Mouse (Mus musculus): Measurements from ENCODE around the gene Cstf1.

The Cstf1 gene

GRCm38 (mm10) chr2:172370411-172371223 is at the start of gene Cstf1, which contains the start of gene Aurka:
Gene Cstf1, plus strand, starts transcription at chr2:172370681.
Gene Aurka, minus strand, starts transcription at chr2:172370535.
- DNase-seq (ENCODE audit: extremely low read depth, low read depth) = peak; percentile 96

GRCm38 (mm10) chr2:172320878-172321277 is 49.6 kb upstream of the Cstf1 start:
- DNase-seq (ENCODE audit: extremely low read depth, low read depth) = peak; percentile 26

DNA sequence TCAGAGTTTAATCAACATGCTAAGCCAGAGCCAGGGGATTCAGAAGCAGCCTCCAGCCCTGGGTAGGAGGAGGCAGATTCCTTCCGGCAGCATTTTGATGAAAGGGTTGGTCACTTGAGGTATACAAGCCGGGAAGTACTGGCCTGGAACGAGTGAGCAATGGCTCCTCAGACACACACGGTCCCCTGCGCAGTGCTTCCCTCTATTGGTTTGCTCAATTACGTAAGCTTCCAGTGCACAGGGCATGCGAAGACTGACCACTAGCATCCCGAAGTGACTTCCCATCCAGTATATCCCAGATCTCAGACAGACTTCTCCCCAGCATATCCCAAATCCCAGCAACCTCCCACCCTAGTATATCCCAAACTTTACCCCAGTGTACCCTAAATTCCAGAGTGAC is 42.2 kb upstream of the Cstf1 start:
- no peak for DNase-seq (ENCODE audit: extremely low read depth, low read depth)

DNA sequence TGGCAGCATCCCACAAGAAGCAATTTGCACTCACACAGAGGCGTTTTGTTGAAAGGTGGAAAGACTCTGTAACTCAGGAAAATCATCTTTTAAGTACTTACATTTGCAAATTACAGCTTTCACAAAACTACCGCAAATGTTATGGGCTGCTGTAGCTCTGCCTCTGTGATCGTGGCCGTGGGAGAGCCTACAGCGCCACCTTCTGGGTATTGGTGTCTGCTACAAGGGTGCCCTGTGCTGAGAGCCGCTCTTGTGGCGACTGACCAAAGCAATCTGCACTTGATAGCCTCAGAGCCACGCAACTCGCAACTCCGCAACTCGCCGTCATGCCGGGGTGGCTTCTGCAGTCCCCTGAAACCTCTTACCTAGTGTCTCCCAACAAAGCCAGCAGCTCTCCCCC is 41.3 kb upstream of the Cstf1 start:
- DNase-seq (ENCODE audit: extremely low read depth, low read depth) = no peak

- no peak for DNase-seq (ENCODE audit: extremely low read depth, low read depth)
Observed at GRCm38 (mm10) chr2:172338206-172338942, 32.1 kb upstream of the Cstf1 start.

DNA sequence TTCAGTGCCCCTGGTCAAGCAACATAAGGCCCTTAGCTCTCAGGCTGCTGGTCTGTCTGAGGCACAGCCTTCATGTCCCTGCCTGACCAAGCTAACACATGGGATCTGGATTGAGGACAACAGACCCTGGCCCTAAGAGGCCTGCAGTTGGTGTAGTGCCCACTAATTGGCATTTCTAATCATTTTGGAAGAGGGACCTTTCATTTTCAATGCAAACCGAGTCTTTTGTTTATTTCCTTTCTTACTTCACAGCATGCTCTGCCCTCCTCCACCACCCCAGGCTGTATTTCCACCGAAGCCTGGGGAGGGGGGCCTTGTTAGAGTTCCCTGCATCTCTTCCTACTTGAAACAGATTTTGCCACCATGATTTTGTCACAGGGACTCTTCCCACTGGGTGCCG is 29.5 kb upstream of the Cstf1 start:
- DNase-seq (ENCODE audit: extremely low read depth, low read depth) = no peak

- no peak for DNase-seq (ENCODE audit: extremely low read depth, low read depth)
Observed at GRCm38 (mm10) chr2:172341606-172342005, 28.9 kb upstream of the Cstf1 start.

- no peak for DNase-seq (ENCODE audit: extremely low read depth, low read depth)
Observed at GRCm38 (mm10) chr2:172343751-172344150, 26.7 kb upstream of the Cstf1 start.

- DNase-seq (ENCODE audit: extremely low read depth, low read depth) = no peak
Observed at GRCm38 (mm10) chr2:172344669-172345068, 25.8 kb upstream of the Cstf1 start.

- DNase-seq (ENCODE audit: extremely low read depth, low read depth) = peak; percentile 83
Observed at GRCm38 (mm10) chr2:172345258-172345738, 25.2 kb upstream of the Cstf1 start, which contains the start of gene Fam210b. Gene Fam210b, plus strand, starts transcription at chr2:172345565.

DNA sequence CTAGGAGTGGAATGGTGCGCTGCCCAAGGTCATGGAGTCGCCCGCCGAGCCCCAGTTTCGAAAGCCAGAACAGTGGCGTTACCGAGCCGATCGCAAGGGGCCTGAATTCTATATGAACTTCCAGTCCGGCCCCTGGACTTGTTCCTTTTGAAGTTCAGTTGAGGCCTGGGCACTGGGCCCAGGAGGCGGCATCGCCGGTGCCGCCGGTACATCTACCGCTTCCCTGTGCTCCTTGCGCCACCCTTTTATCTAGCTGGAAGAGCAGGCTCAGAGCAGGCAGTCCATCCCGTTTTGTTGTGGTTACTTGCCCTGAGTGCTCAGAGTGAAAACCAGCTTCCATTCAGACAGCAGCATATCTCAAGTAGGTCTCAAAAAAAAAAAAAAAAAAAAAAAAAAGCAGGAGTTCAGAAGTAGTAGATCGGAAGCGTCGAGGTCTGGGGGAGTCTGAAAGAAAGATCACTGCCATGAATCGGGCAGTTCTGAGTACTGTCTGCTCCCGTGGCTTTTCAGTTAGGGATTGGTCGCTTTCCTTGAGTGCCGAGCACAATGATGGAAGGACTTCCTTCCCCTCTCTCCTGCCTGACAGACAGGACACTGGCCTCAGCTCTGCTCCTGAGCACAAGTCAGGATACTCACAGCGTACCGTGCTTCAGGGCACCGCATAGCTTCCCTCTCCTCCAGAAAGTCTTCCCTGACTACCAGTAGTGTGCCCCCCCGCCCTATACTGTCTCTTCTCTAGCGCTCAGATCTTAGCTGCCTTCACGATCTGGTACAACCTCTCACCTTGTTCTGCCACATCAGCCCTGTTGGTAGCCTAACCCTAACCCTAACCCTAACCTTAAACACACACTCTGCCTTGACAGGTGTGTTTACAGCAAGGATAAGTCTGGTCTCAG is 24.2 kb upstream of the Cstf1 start:
- no peak for DNase-seq (ENCODE audit: extremely low read depth, low read depth)

DNA sequence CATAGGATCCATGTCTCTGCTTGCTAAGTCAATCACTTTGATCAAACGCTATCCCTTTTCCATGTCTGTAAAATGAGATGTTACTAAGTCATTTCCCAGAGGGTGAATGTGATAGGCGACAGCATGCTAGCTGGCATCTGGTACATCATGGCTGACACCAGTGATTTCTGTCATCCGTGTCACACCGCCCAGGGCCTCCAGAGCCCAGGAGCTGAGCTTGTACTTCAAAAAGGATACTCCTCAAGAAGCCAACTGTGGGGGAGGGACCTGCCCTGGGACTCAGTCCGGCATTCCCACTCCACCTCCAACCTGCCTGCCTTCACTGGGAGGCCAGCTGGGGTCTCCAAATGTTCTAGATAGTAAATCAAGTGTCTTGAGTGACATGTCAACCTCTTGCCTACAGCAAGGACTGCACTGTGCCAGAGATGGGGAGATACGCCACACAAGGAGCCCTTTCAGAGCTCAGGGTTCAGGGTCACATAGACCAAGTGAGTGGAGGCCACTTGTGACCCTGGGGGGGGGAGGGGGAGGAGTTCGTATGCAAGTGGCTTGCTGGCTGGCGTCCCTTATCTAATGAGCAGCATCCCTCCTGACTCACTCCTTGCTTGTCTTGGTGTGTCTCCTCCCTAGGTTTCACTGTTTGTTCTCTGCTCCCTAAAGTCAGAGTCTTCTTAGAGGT is 23.4 kb upstream of the Cstf1 start:
- DNase-seq (ENCODE audit: extremely low read depth, low read depth) = no peak

GRCm38 (mm10) chr2:172348297-172348950 is 22.1 kb upstream of the Cstf1 start:
- peak; percentile 57 for DNase-seq (ENCODE audit: extremely low read depth, low read depth)

DNA sequence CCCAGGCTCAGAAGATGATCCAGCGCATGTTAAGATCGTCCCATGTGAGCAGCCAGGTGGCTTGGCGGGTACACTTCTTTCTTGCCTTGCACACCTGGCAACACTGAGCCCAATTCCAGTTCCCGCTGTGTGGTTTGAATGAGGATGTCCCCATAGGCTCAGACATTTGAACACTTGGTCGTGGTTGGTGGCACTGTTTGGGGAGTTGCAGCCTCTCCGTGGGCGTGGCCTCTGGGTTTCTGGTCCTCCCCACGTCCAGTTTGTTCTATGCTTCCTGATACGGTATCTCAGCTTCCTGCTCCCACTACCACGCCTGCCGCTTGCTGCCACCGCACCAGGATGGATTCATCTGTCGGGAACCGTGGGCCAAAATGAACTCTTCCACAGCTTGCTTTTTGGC is 20.7 kb upstream of the Cstf1 start:
- DNase-seq (ENCODE audit: extremely low read depth, low read depth) = no peak

DNA sequence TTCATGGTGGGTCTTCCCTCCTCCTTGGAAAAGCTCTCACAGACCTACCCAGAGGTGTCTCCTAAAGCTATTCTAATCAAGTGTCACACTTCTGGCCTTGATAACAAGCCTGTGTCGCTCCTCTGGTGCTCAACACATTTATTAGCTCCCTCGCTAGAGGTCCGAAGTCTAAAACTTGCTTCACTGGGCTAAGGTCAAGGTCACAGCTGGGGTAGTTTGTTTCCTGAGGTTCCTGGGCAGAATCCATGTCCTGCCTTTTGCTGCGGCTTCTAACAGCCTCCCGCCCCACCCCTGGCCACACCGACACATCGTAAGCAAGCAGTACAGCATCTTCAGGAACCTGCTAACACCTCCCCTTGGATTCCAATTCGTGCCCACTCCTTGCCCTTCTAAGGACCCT is 19.7 kb upstream of the Cstf1 start:
- DNase-seq (ENCODE audit: extremely low read depth, low read depth) = no peak

DNA sequence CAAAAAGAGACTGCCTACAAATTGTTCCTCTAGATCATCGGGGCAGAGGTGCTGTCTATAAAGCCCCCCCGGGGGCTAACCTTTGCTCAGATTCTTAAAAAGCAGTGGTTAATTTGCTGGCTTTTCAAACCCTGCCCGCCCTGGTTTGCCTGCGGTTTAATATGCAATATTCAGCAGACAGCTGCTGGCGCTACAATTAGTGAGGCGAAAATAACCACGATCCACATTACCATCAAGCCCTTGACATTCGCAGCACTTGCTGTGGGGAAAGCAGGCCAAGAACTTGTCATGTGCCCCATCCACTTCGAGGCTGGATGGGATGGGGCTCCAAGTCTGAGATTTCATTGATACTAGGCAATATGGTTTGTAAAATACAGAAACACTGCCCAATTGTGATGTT is 17.3 kb upstream of the Cstf1 start:
- DNase-seq (ENCODE audit: extremely low read depth, low read depth) = no peak

DNA sequence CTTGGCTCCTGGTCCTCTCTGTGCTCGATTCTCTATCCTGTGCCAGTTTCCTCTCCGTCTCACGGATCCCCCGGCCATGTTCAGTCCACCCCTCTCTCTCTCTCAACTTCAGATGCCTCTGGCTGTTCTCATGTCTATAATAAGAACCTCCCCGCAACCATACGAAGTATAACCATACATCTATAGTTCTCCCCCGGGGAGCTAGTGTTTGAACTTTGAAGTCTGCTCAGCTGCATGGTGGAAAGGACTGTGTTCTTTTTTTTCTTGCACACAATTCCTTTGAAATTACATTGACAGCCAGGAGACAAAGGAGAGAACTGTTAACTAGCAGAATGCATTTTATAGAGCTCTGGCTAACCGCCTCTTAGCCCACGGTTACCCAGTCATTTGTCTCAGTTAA is 15.7 kb upstream of the Cstf1 start:
- no peak for DNase-seq (ENCODE audit: extremely low read depth, low read depth)

DNA sequence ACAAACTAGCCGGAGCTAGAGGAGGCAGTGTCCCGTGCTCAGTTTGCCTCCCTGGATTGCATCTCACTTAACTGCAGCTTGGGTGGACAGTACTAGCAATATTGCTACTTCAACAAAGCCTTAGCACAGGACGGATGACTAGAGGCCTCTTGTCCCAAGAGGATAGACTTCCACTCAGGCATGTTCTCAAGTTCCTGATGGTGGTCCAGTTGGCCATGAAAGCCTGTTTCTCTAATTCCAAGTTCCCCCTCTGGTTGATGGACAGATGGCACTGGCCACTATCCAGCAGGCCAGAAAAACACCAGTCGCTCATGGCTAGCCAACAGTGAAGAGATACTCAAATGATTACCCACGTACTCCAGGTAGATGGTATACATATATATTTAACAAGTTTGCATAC is 14.6 kb upstream of the Cstf1 start:
- no peak for DNase-seq (ENCODE audit: extremely low read depth, low read depth)

DNA sequence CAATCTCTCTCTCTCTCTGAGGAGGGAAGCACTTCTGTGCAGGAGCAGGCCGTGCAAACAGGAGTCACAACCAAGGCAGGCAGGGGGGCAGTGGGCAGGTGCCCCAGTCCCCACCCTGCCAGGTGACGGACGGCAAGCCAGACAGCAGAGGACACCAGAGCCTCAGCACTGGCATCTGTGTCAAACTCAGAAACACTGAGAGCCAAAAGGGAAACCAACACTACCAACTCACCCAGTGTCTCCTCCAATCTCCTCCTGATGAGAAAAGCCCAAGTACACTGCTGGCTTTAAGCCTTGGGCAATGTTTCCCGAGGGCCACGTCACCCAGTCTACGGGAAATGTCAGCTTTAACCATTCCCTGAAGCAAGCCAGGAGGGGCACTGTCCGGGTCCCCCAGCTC is 7.3 kb upstream of the Cstf1 start:
- no peak for DNase-seq (ENCODE audit: extremely low read depth, low read depth)

DNA sequence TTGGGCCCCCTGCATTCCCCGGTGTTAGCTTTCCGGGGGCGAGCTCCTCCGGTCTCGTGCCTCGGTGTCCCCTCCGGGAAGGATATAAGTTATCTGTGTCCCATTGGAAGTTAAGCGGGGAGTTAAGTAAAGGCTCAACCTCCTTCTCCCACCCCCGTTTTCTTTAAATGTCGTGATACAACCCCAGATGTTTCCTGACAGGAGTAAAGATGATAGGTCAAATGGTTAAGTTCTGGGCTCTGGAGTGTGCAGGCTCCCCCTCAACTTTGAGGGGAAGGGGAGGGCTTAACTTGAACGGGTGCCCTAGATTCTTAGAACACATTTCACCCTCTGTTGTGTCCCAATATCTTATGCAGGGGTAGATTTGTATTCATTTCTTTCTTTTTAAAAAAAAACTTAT is 777 bp downstream of the Cstf1 start:
- no peak for DNase-seq (ENCODE audit: extremely low read depth, low read depth)
